ENCODE assay signal across 32 mouse cellular contexts in genomic region chr11:68564356-68565031, GRCm38 (mm10). TPM values are rescaled to one million over a fixed set of nuclear protein-coding genes. Genes with fewer than 3 reads are reported as not detected.
"Had no signal": no experiment of that assay in that cellular context is flagged by ENCODE, and none has a peak within 500 bp of the region (broad histone marks: within the 10 kb centered on the region; RNA-seq: fewer than 3 reads in every experiment).

No protein-coding gene starts in this region.

- H3K36me3 ChIP-seq: heart, embryonic 13.5 days; heart, embryonic 15.5 days; hindbrain, embryonic 13.5 days; hindbrain, embryonic 15.5 days; limb, embryonic 13.5 days; limb, embryonic 15.5 days; liver, embryonic 12.5 days had no signal

- H3K4me3 ChIP-seq: gastrocnemius, adult 2 months; heart, embryonic 13.5 days; heart, embryonic 15.5 days; hindbrain, embryonic 13.5 days; hindbrain, embryonic 15.5 days; limb, embryonic 13.5 days; limb, embryonic 15.5 days; liver, embryonic 12.5 days had no signal

- H3K27ac ChIP-seq: gastrocnemius, adult 2 months; heart, embryonic 13.5 days; heart, embryonic 15.5 days; hindbrain, embryonic 13.5 days; hindbrain, embryonic 15.5 days; hindbrain, postnatal 0 days; limb, embryonic 15.5 days; liver, embryonic 12.5 days had no signal

- H3K9ac ChIP-seq: heart, embryonic 13.5 days; heart, embryonic 15.5 days; hindbrain, embryonic 13.5 days; hindbrain, embryonic 15.5 days; limb, embryonic 13.5 days; limb, embryonic 15.5 days; liver, embryonic 12.5 days had no signal

- DNase-seq: gastrocnemius, adult 2 months; gastrocnemius, postnatal 10 days; gastrocnemius, postnatal 25 days; heart, adult 18-20 months; heart, postnatal 14 days; heart, postnatal 36 days; kidney, adult 18-20 months; kidney, adult 8-10 months; kidney, postnatal 10 days; kidney, postnatal 25 days; kidney, postnatal 4 days; layer of hippocampus, adult 9-11 months; layer of hippocampus, postnatal 36 days; left cerebral cortex, postnatal 4 days had no signal

- H3K4me2 ChIP-seq: heart, embryonic 11.5 days; heart, embryonic 13.5 days; heart, embryonic 15.5 days; hindbrain, embryonic 13.5 days; hindbrain, embryonic 15.5 days; limb, embryonic 13.5 days; limb, embryonic 15.5 days; liver, embryonic 12.5 days had no signal

- H3K9me3 ChIP-seq: heart, embryonic 13.5 days; heart, embryonic 15.5 days; hindbrain, embryonic 13.5 days; hindbrain, embryonic 15.5 days; limb, embryonic 13.5 days; limb, embryonic 15.5 days; liver, embryonic 12.5 days had no signal

- H3K4me1 ChIP-seq: liver, embryonic 12.5 days had no signal

- ATAC-seq: hindbrain, postnatal 0 days; liver, embryonic 12.5 days had no signal

- H3K27me3 ChIP-seq: hindbrain, embryonic 15.5 days; limb, embryonic 15.5 days had no signal

RNA-seq across cellular contexts. Expression of gene Mfsd6l, which starts 8.5 kb away (rescaled TPM):
- total RNA-seq: gastrocnemius, postnatal 25 days; heart, postnatal 36 days; hematopoietic stem cell, adult 5-6 weeks; layer of hippocampus, adult 18-20 months; layer of hippocampus, adult 8-10 months; layer of hippocampus, postnatal 36 days; left cerebral cortex, adult 18-20 months; left cerebral cortex, postnatal 10 days; left cerebral cortex, postnatal 25 days; liver, adult 2 months had no signal
- polyA plus RNA-seq: heart, embryonic 13.5 days; heart, embryonic 15.5 days; hindbrain, embryonic 11.5 days; hindbrain, embryonic 13.5 days; hindbrain, embryonic 15.5 days; limb, embryonic 11.5 days; liver, embryonic 12.5 days had no signal

RNA-seq across cellular contexts. Expression of gene Ccdc42, which starts 22.3 kb away (rescaled TPM):
- total RNA-seq: gastrocnemius, adult 2 months; gastrocnemius, postnatal 25 days; heart, adult 18-20 months; heart, postnatal 14 days; heart, postnatal 36 days; hematopoietic stem cell, adult 5-6 weeks; hindbrain, postnatal 0 days; liver, adult 2 months had no signal
- polyA plus RNA-seq: liver, adult 2 months had no signal
